Mouse (Mus musculus) 3T3-L1 (cell line): ENCODE results near the gene Hs6st3.
A peak's percentile ranks its signal among the peaks of the same experiment; 100 is the strongest.
"Not testable (repeated sequence)": the region's sequence is repeated elsewhere in the genome, so short reads cannot be mapped to it uniquely, and the experiment has no call there.

Source experiments
- DNase-seq: peaks from one replicate; pipeline ENCODE4 v3.0.0-alpha.2; 2015; ENCODE audit warnings: low read depth, low spot score

Gene Hs6st3

DNA sequence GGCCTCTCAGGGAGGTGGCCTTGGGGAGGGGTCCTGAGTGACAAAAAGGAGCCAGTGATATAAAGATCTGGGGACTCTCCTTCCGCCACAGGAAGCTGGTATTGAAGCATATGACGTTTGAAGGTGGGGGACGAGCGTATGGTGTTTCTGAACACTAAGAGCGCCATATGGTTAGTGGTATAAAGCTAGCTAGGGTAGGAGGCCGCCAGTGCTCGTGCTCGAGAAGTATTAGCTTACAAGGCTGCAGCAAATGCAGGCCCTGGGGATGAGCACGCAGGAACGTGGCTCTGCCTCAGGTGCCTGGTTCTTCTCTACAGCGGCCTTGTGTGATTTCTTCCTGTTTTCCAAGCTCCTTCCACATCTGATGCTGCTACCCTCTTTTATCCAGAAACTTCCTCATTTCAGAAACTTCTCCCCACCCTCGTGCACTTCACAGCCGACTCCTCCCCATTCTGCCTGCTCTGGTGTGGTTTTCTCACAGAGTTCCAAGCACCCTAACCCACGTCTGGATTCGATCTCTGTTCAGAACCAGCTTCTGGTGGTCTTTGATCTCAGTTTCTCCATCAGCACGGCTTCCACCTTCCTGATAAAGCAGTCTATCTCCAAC lies 110.0 kb downstream of the Hs6st3 start:
- no peak for DNase-seq

- no peak for DNase-seq
Observed at GRCm38 (mm10) chr14:119250353-119250752, 112.2 kb downstream of the Hs6st3 start.

DNA sequence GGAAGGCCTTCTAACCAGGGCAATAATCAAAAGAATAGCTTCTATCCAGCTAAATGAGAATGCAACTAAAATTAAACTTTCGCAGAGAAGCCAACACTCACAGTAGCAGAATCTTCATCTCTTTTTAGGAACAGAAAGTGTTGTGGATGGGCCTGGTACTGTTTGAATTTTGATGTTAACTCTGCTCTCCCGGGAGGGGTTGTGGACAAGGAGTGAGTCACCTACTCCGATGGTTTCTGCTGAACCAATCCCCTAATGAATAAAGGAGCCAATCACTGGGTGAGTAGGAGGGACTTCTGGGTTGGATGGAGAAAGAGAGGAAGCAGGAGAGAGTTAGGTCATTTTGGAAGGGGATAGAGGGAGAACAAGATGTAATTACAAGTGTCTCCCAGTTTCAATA lies 117.3 kb downstream of the Hs6st3 start:
- DNase-seq, result peak; percentile 56

DNA sequence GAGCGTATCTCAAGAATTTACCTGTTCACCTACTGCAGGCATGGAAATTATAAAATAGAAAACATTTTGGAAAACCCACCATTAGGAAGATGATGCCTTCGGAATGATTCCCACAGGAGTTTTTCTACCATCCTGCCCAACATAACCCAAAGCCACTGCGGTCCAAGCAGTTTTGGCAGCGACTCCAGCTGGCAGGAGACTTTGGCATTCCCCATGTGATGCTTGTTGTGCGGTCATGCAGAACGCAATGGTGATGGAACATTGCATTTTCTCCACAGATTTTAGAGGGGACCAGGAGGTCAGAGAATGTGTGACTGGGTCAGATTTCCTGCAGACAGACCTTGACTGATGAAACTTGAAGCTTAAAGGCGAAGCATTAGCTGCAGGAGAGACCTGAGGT lies 118.9 kb downstream of the Hs6st3 start:
- no peak for DNase-seq

GRCm38 (mm10) chr14:119260176-119260962 lies 122.2 kb downstream of the Hs6st3 start:
- DNase-seq, result no peak

DNA sequence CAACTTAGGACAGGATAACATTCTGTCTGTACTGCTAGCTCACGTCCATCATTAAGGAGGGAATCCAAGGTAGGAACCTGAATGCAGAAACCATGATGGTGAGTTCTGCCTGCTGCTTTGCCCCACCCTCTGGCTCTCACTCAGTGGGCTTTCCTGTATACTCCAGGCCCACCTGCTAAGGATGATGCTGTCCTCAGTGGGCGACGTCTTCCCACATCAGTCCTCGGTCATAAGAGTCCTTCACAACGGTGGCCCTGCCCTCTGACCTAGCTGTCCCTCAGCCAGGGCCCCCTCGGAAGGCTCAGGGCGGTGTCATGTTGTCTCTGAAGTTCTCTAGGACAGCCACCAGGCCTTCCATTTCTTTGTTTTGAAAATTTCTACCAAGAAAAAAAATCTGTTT lies 128.2 kb downstream of the Hs6st3 start:
- DNase-seq, result no peak

DNA sequence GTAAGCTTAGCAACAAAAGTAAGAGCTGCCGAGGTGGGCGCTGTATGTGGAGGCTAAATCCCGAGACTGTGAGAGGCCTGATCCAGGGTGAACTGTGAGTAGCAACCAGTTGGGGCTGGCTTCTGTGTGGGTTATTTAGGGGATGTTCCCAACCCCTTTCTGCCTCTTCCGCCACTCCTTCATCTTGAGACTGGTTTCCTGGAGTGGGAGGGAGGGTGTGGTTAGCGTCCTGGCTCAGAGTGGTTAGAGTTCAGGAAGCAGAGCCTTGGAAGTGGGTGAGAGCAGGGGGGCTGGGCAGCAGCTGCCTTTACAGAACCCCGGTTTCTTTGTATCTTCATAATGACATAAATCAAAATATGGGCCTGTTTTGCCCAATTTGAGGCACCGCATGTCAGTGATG lies 134.9 kb downstream of the Hs6st3 start:
- DNase-seq, result no peak

- DNase-seq, result not testable (repeated sequence)
Observed at GRCm38 (mm10) chr14:119278156-119278555, 140.0 kb downstream of the Hs6st3 start.

DNA sequence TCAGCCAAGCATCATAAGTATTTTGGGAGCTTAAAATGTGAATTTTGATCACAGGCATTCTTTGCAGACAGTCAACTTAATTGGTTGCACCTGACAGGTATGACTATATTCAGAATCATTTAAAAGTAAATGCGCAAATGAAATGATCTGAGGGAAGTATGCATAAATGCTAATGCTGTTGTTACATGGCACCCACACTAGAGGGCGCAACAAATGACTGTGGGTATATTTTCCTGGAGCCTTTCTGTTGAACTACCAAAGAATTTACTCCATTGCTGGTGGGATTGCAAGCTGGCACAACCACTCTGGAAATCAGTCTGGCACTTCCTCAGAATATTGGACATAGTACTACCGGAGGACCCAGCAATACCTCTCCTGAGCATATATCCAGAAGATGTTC lies 145.8 kb downstream of the Hs6st3 start:
- peak; percentile 8 for DNase-seq

DNA sequence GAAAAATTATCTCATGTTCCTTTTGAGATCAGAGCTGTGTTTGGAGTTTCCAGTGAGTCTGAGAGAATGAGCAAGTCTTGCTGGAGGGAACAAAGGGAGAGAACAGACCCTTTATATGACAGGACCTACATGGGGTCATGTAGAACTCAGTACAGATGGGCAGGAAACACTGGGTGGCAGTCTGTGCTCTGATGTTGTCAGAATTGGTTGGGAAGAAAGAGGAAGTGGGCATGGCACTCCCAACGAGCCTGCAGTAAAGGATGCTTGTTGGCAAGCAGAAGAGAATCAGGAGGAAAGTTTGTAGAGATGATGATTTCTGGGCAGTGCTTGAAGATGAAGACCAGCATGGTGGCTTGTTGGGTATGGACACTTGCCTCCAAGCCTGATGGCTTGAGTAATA lies 151.5 kb downstream of the Hs6st3 start:
- no peak for DNase-seq

GRCm38 (mm10) chr14:119294071-119294470 lies 155.9 kb downstream of the Hs6st3 start:
- no peak for DNase-seq

DNA sequence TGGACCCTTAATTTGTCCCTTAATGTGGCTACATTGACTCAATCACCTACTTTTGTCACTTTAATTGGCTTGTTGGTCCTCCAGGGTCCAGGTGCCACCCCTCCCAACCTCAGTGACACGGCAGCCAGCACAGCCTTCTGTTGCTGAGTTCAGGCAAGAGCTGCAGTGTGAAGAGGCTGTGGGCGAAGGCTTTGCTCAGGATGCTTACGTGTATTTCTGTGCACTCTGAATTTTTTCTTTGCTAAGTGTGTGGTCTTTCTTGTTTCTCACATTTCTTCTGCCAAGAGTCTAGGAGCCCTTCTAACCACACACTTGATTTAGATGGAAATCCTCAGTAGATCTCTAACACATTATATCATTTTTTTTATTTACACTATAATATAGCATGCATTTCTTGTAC lies 168.3 kb downstream of the Hs6st3 start:
- no peak for DNase-seq

GRCm38 (mm10) chr14:119318379-119318778 lies 180.2 kb downstream of the Hs6st3 start:
- peak; percentile 45 for DNase-seq

DNA sequence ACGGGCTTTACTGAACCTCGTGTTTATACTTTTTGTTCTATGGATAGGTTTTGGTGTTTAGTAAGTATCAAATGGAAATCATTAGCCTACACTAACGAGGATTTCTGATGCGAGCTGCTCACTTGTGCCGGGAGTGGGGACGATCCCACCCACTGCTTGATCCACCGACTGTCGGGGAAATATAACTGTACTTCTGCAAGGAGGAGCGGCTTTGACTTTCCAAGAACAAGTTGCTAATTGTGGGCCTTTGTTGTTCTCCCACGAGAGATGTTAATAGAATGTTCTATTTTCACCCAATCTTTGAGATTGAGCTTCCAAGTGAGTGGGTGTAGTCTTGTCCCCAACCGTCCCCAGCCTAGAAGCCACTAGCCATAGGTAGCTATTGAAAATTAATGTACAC lies 209.1 kb downstream of the Hs6st3 start:
- DNase-seq, result no peak

GRCm38 (mm10) chr14:119361414-119361813 lies 223.3 kb downstream of the Hs6st3 start:
- peak; percentile 60 for DNase-seq

DNA sequence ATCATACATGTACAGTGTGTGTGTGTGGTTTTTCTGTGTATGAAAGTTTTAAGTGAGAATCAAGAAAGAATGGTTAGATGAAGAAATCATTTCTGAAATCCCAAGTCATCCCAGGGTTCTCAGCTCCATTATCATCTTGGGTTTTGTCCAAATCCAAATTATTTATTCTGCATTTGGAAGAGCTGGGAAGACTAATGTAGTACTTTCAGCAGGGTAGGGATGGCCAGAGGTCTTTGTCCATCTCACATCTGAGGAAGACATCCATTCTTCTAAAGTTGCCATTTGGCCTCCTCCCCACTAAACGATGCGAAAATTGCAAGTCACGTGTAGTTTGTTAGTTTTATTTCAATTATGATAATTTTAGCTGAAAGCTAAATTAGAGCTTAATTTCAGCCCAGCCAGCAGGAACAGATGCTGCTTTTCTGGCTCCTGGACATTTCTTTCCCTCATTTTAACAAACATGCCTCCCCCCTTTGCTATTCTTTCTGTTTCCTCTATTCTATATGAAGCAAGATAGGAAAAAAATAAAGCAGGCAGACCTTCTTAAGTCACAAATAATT lies 229.8 kb downstream of the Hs6st3 start:
- DNase-seq, result no peak

- peak; percentile 9 for DNase-seq
Observed at GRCm38 (mm10) chr14:119369274-119369673, 231.1 kb downstream of the Hs6st3 start.

DNA sequence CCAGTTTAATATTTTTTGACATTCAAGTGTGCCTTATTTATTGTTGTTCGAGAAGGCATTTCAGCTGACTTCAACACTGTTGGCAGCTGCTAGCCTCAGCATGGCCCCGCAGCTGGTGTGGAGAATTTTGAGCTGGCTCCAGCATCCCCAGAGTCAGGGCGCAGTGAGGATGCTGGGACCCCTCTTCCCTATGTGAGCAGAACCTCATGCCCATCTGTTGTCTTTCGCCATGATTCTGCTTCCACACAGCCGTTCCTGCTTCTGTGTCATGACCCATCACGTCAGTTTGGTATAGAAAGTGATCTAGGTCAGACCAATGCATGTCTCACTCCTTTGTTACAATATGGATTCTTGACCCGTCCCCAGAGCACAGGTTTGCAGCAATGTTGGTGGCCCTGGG lies 231.9 kb downstream of the Hs6st3 start:
- no peak for DNase-seq

DNA sequence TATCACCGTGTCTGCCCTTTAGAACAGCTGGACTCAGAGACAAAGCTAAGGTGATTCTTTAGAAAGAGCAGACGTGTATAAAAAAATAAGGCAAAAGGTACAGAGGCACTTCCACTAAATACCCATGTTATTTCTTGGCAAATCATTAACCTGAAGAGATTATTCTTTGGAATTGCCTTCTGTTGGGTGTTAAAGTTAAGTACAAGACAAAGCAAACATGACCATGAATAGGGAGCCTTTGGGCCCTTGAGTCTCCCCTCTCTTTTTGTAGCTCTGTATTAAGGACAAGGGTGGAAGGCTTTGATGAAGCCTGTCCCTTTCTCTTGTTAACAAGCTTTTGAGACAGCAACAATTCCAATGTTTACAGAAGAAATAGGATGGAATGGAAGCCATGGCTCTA lies 241.2 kb downstream of the Hs6st3 start:
- DNase-seq, result no peak

DNA sequence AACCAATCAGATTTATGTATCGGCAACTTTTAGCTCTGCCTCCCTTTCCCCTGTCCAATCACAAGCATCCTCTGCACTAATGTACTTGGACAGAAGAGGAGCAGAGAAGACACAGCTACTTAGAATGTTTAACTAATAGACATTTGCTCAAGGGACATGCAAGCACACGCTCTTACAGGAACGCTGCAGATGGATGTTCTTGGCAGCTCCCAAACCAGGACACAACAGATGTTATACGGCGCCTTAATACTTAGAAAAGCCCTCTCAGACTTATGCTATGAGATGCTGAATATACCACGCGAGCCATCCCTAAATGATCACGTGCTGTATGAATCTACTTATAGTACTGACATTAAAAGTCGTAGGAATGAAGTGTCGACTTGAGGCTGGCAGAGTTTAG lies 263.5 kb downstream of the Hs6st3 start:
- no peak for DNase-seq

DNA sequence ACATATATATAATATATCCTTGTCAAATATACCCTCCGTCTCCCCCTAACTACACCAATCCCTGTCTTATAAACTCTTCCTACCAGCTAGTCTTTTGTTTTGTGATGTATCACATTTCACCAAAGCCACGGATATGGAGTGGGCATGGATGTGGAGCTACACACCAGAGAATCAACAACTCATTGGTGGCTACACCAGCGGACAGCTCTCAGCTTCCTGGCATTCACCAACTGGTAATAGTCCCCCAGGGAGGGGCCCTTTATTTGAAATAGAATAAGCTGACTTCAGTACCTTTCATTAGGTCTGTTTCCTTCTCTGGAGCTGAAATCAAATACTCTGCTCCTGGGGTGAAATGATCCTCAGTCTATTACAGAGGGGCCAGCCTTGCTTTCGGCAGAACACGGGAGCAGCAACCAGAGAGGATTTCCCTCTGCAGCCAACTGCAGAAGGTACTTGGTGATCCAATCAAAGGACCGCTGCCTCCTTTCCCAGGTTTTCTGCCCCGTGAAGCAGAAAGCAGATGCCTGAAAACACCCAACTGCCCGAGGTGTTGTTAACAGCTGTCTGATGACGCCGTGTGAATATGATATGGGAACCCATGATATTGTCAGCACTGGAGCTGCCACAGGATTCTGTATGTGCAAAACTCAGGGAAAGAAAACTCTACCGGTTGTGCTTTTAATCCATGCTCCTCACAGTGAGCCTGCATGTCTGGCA lies 271.4 kb downstream of the Hs6st3 start:
- DNase-seq, result no peak

DNA sequence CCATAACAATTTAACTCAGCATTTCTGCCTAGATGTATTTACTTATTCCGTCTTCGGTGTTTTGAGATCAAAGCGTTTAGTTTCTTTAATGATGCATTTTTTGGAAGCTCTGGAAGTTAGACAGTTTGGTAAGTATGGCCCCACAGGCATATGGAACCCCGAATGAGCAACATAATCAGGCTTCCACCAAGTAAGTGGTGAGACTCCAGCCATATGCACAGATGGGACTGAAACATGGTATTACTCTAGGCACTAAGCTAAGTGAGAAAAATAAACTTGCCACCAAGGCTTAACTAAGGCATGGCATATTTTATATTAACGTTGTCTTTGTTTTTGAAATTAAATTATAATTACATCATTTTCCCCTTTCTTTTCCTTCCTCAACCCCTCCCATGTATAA lies 284.8 kb downstream of the Hs6st3 start:
- DNase-seq, result no peak
